Mouse (Mus musculus) limb, embryonic 13.5 days (tissue): ENCODE data around the gene Tmem60. TPM values are rescaled to one million over a fixed set of nuclear protein-coding genes. Genes with fewer than 3 reads are reported as not detected.

Source experiments
- polyA plus RNA-seq: library from polyadenylated mRNA; unstranded; fragments of >200 nt; fragmentation: Nextera tagmentation; extraction: Ambion mirVana; gene quantifications from 2 replicates; pipeline ENCODE4 v1.2.1, GENCODE M21; 2015

Gene Tmem60
- polyA plus RNA-seq, 1 experiment from 2014 or later = 60.4 TPM

Other genes with a start within 250 kb of the Tmem60 start
- gene Phtf2, start 67 bp upstream of the Tmem60 start, polyA plus RNA-seq = 15.7 and 15.9 TPM in 2 replicates
- 5.4 and 6.0 TPM in 2 replicates for gene Rsbn1l, start 74.2 kb downstream of the Tmem60 start, polyA plus RNA-seq
- 23.6 and 25.6 TPM in 2 replicates for gene Ptpn12, start 173.7 kb downstream of the Tmem60 start, polyA plus RNA-seq